Mouse (Mus musculus): ENCODE data around the gene Sema3d.

GRCm38 (mm10) chr5:12467568-12468336 is 84.6 kb downstream of the Sema3d start:
- TF ChIP-seq POLR2A (IDR thresholded peaks at IDR 0.05; ENCODE audit: low read depth, low read length) (no peak), CTCF (IDR thresholded peaks at IDR 0.05; ENCODE audit: extremely low read depth, insufficient read length, insufficient replicate concordance, low read depth, low read length) (no peak)

All from small intestine, adult 2 months (tissue).